Comparison of ENCODE assay signal across 9 mouse cellular contexts in genomic region chr17:32368991-32369578, GRCm38 (mm10). TPM values are rescaled to one million over a fixed set of nuclear protein-coding genes. Genes with fewer than 3 reads are reported as not detected.
DNase-seq lines count a peak whose midpoint lies in the region; ATAC-seq lines count a peak whose summit lies in the region.
"Had no signal": no experiment of that assay in that cellular context is flagged by ENCODE, and none has a peak within 500 bp of the region (broad histone marks: within the 10 kb centered on the region; RNA-seq: fewer than 3 reads in every experiment).

No protein-coding gene starts in this region.

- H3K4me3 ChIP-seq in heart, embryonic 11.5 days (ENCODE audit: low read depth, low read length), result peak overlapping the region; percentile 29
- H3K4me3 ChIP-seq in hindbrain, embryonic 16.5 days (ENCODE audit: low read length), result peak overlapping the region; percentile 1; the same call in 1 of the 2 replicates
- H3K4me3 ChIP-seq in midbrain, embryonic 13.5 days (replicated peaks), result peak overlapping the region; percentile 20; the same call in 1 of the 2 replicates

- no peaks in the 10 kb centered on the region for H3K36me3 ChIP-seq in heart, embryonic 11.5 days (ENCODE audit: control insufficient read depth, insufficient read depth, low read length)
- peaks cover 8% of the 10 kb centered on the region; the same call in 1 of the 2 replicates for H3K36me3 ChIP-seq in hindbrain, embryonic 16.5 days (ENCODE audit: control insufficient read depth, insufficient read depth, low read length)
- peaks cover 15% of the 10 kb centered on the region for H3K36me3 ChIP-seq in midbrain, embryonic 13.5 days

- H3K27me3 ChIP-seq in heart, embryonic 11.5 days (ENCODE audit: control insufficient read depth, insufficient read depth, low read length), result no peaks in the 10 kb centered on the region
- no peaks in the 10 kb centered on the region for H3K27me3 ChIP-seq in hindbrain, embryonic 16.5 days (replicated peaks; ENCODE audit: control insufficient read depth, insufficient read depth, low read length)
- H3K27me3 ChIP-seq in midbrain, embryonic 13.5 days, result no peaks in the 10 kb centered on the region

- no peaks in the 10 kb centered on the region for H3K9me3 ChIP-seq in heart, embryonic 11.5 days (replicated peaks; ENCODE audit: control insufficient read depth, low read length)
- H3K9me3 ChIP-seq in hindbrain, embryonic 16.5 days (ENCODE audit: control insufficient read depth, low read length), result no peaks in the 10 kb centered on the region
- H3K9me3 ChIP-seq in midbrain, embryonic 13.5 days, result no peaks in the 10 kb centered on the region

- H3K4me1 ChIP-seq in heart, embryonic 11.5 days (ENCODE audit: control insufficient read depth, insufficient read depth, low read length), result peaks cover 12% of the 10 kb centered on the region
- H3K4me1 ChIP-seq in hindbrain, embryonic 16.5 days (ENCODE audit: control insufficient read depth, insufficient read depth, low read depth, low read length), result peaks cover 7% of the 10 kb centered on the region; the same call in 1 of the 2 replicates
- peaks cover 6% of the 10 kb centered on the region for H3K4me1 ChIP-seq in midbrain, embryonic 13.5 days (replicated peaks)

- 13% methylated on average over 11 of the region's 17 CpGs for WGBS in heart, embryonic 11.5 days (ENCODE audit: insufficient replicate concordance)
- 25% methylated on average over 11 of the region's 17 CpGs for WGBS in hindbrain, embryonic 16.5 days
- WGBS in midbrain, embryonic 13.5 days, result 13% methylated on average over 13 of the region's 17 CpGs

- DNase-seq in heart, postnatal 10 days, result no peak
- DNase-seq in embryo, embryonic 10 days (ENCODE audit: low spot score), result peak; percentile 27
- DNase-seq in MN1 (ENCODE audit: low spot score), result no peak
- DNase-seq in left cerebral cortex, postnatal 25 days (ENCODE audit: low spot score in 2 of 2), result no peak
- DNase-seq in layer of hippocampus, postnatal 25 days (ENCODE audit: extremely low spot score in 1 of 2, low spot score in 1 of 2), result no peak

- no peak overlapping the region for H3K27ac ChIP-seq in heart, embryonic 11.5 days (ENCODE audit: low read depth, low read length)
- H3K27ac ChIP-seq in hindbrain, embryonic 16.5 days (ENCODE audit: low read depth, low read length), result no peak overlapping the region
- H3K27ac ChIP-seq in midbrain, embryonic 13.5 days, result no peak overlapping the region

- H3K9ac ChIP-seq in heart, embryonic 11.5 days (ENCODE audit: low read depth, low read length), result 0 out of 2 replicates have a peak overlapping the region, but pooled peaks have one; percentile 46
- no peak overlapping the region for H3K9ac ChIP-seq in hindbrain, embryonic 16.5 days (ENCODE audit: low read depth, low read length)
- no peak overlapping the region for H3K9ac ChIP-seq in midbrain, embryonic 13.5 days (replicated peaks)

- ATAC-seq in heart, embryonic 11.5 days (replicated peaks; ENCODE audit: insufficient number of reproducible peaks, low FRiP score, low TSS enrichment), result no peak
- ATAC-seq in hindbrain, embryonic 16.5 days, result no peak
- ATAC-seq in midbrain, embryonic 13.5 days, result no peak

- intact Hi-C loops in heart, postnatal 10 days (cut with DNase I), result loop anchor here (1.0 kb wide), 1 partner anchor 11 kb away; no protein-coding TSS in a partner anchor
- intact Hi-C loops in left cerebral cortex, postnatal 25 days (cut with DNase I), result no loop called here

- H3K4me2 ChIP-seq in heart, embryonic 11.5 days, result peak overlapping the region; percentile 58
- peak overlapping the region; percentile 34; the same call in 1 of the 2 replicates for H3K4me2 ChIP-seq in hindbrain, embryonic 16.5 days (ENCODE audit: low read length)
- H3K4me2 ChIP-seq in midbrain, embryonic 13.5 days (replicated peaks), result peak overlapping the region; percentile 41

RNA-seq across cellular contexts. Expression of gene Akap8l, which starts 18.7 kb away (rescaled TPM):
- polyA plus RNA-seq in heart, embryonic 11.5 days (2014; fragmentation: Nextera tagmentation; extraction: Ambion mirVana), result 59.0 and 63.8 TPM in 2 replicates
- 10 to 100 TPM; 46.6 to 51.8 TPM for total RNA-seq in heart, postnatal 10 days (2021)
- polyA plus RNA-seq in hindbrain, embryonic 16.5 days (2015; fragmentation: Nextera tagmentation; extraction: Ambion mirVana), result 145 and 153 TPM in 2 replicates
- 138 and 168 TPM in 2 replicates for polyA plus RNA-seq in midbrain, embryonic 13.5 days (2015; fragmentation: Nextera tagmentation; extraction: Ambion mirVana)
- total RNA-seq in left cerebral cortex, postnatal 25 days (2021), result 100 to 1,000 TPM; 179 to 230 TPM
- total RNA-seq in layer of hippocampus, postnatal 25 days (2021), result 100 to 1,000 TPM; 140 to 197 TPM

RNA-seq across cellular contexts. Expression of gene Wiz, which starts 20.2 kb away (rescaled TPM):
- polyA plus RNA-seq in heart, embryonic 11.5 days (2014; fragmentation: Nextera tagmentation; extraction: Ambion mirVana), result 16.2 and 17.6 TPM in 2 replicates
- 10 to 100 TPM; 29.5 to 30.7 TPM for total RNA-seq in heart, postnatal 10 days (2021)
- polyA plus RNA-seq in hindbrain, embryonic 16.5 days (2015; fragmentation: Nextera tagmentation; extraction: Ambion mirVana), result 28.5 and 37.3 TPM in 2 replicates
- 33.7 and 36.4 TPM in 2 replicates for polyA plus RNA-seq in midbrain, embryonic 13.5 days (2015; fragmentation: Nextera tagmentation; extraction: Ambion mirVana)
- 10 to 100 TPM; 55.0 to 56.7 TPM for total RNA-seq in left cerebral cortex, postnatal 25 days (2021)
- 10 to 100 TPM; 48.3 to 57.7 TPM for total RNA-seq in layer of hippocampus, postnatal 25 days (2021)

RNA-seq across cellular contexts. Expression of gene Rasal3, which starts 34.3 kb away (rescaled TPM):
- 0.94 and 1.3 TPM in 2 replicates for polyA plus RNA-seq in heart, embryonic 11.5 days (2014; fragmentation: Nextera tagmentation; extraction: Ambion mirVana)
- 1 to 10 TPM in 1 of 2 experiments, under 1 TPM in 1; 0.55 to 1.3 TPM for total RNA-seq in heart, postnatal 10 days (2021)
- 0.98 and 1.0 TPM in 2 replicates for polyA plus RNA-seq in hindbrain, embryonic 16.5 days (2015; fragmentation: Nextera tagmentation; extraction: Ambion mirVana)
- 0.54 TPM in 2 replicates for polyA plus RNA-seq in midbrain, embryonic 13.5 days (2015; fragmentation: Nextera tagmentation; extraction: Ambion mirVana)
- total RNA-seq in left cerebral cortex, postnatal 25 days (2021), result 1 to 10 TPM; 3.9 to 4.1 TPM
- 1 to 10 TPM; 2.9 to 3.4 TPM for total RNA-seq in layer of hippocampus, postnatal 25 days (2021)
- polyA plus RNA-seq: C2C12 had no signal

RNA-seq across cellular contexts. Expression of gene Akap8, which starts 48.0 kb away (rescaled TPM):
- 44.2 and 44.3 TPM in 2 replicates for polyA plus RNA-seq in heart, embryonic 11.5 days (2014; fragmentation: Nextera tagmentation; extraction: Ambion mirVana)
- total RNA-seq in heart, postnatal 10 days (2021), result 10 to 100 TPM; 62.0 to 72.8 TPM
- 84.7 and 99.9 TPM in 2 replicates for polyA plus RNA-seq in hindbrain, embryonic 16.5 days (2015; fragmentation: Nextera tagmentation; extraction: Ambion mirVana)
- 116 and 121 TPM in 2 replicates for polyA plus RNA-seq in midbrain, embryonic 13.5 days (2015; fragmentation: Nextera tagmentation; extraction: Ambion mirVana)
- 10 to 100 TPM; 71.1 to 94.8 TPM for total RNA-seq in left cerebral cortex, postnatal 25 days (2021)
- 10 to 100 TPM; 68.1 to 92.0 TPM for total RNA-seq in layer of hippocampus, postnatal 25 days (2021)

RNA-seq across cellular contexts. Expression of gene Pglyrp2, which starts 54.9 kb away (rescaled TPM):
- polyA plus RNA-seq in heart, embryonic 11.5 days (2014; fragmentation: Nextera tagmentation; extraction: Ambion mirVana), result 0.34 TPM in 1 of 2 replicates, not detected in the other
- under 1 TPM in 1 of 2 experiments, not detected in 1; 0.29 TPM for total RNA-seq in heart, postnatal 10 days (2021)
- not detected in 2 replicates for polyA plus RNA-seq in hindbrain, embryonic 16.5 days (2015; fragmentation: Nextera tagmentation; extraction: Ambion mirVana)
- not detected in 2 replicates for polyA plus RNA-seq in midbrain, embryonic 13.5 days (2015; fragmentation: Nextera tagmentation; extraction: Ambion mirVana)
- total RNA-seq in left cerebral cortex, postnatal 25 days (2021), result not detected
- not detected for total RNA-seq in layer of hippocampus, postnatal 25 days (2021)
- polyA plus RNA-seq: C2C12 had no signal
